ENCODE assay signal across 17 mouse cellular contexts in the genomic region with DNA sequence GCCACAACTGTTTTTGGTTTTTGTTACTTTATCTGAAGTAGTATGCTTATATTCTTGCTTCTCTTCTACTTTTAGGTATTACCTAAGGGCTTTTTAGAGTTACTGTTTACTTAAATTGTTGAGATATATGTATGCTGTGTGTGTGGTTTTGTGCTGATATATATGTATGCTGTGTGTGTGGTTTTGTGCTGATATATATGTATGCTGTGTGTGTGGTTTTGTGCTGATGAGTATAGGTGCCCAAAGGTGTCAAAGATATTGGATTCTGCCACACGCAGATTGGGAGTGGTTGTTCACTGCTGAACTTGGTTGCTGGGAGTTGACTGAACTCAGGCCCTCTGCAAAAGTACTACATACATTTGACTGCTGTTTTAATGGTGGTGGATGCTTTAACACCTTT.
"Had no signal": no experiment of that assay in that cellular context is flagged by ENCODE, and none has a peak within 500 bp of the region (broad histone marks: within the 10 kb centered on the region; RNA-seq: fewer than 3 reads in every experiment).

No protein-coding gene starts in this region.

- H3K4me2 ChIP-seq: lung, embryonic 15.5 days; midbrain, embryonic 12.5 days; neural tube, embryonic 12.5 days; stomach, embryonic 15.5 days had no signal

- ATAC-seq: lung, postnatal 0 days; midbrain, embryonic 16.5 days had no signal

- H3K27ac ChIP-seq: liver, embryonic 14.5 days; lung, embryonic 15.5 days; macrophage; midbrain, embryonic 12.5 days; neural tube, embryonic 12.5 days; stomach, embryonic 15.5 days; stomach, postnatal 0 days had no signal

- H3K4me3 ChIP-seq: lung, embryonic 15.5 days; midbrain, embryonic 12.5 days; myocyte; neural tube, embryonic 12.5 days; stomach, embryonic 15.5 days had no signal

- H3K27me3 ChIP-seq: lung, embryonic 15.5 days; midbrain, embryonic 12.5 days; neural tube, embryonic 12.5 days; stomach, embryonic 15.5 days had no signal

- DNase-seq: lung, adult 2 months; lung, postnatal 14 days; lung, postnatal 36 days; right cerebral cortex, postnatal 14 days; thymus, adult 2 months; thymus, postnatal 25 days; thymus, postnatal 4 days had no signal

- H3K9me3 ChIP-seq: lung, embryonic 15.5 days; midbrain, embryonic 12.5 days; neural tube, embryonic 12.5 days; stomach, embryonic 15.5 days had no signal

- H3K9ac ChIP-seq: liver, embryonic 14.5 days; lung, embryonic 15.5 days; midbrain, embryonic 12.5 days; neural tube, embryonic 12.5 days; stomach, embryonic 15.5 days had no signal

- H3K4me1 ChIP-seq: lung, embryonic 15.5 days; midbrain, embryonic 12.5 days; neural tube, embryonic 12.5 days; stomach, embryonic 15.5 days had no signal
